Mouse (Mus musculus): ENCODE results near the gene Acoxl. TPM values are rescaled to one million over a fixed set of nuclear protein-coding genes. Genes with fewer than 3 reads are reported as not detected.

Gene Acoxl
- polyA plus RNA-seq, 1 experiment from 2014 or later: not detected

DNA sequence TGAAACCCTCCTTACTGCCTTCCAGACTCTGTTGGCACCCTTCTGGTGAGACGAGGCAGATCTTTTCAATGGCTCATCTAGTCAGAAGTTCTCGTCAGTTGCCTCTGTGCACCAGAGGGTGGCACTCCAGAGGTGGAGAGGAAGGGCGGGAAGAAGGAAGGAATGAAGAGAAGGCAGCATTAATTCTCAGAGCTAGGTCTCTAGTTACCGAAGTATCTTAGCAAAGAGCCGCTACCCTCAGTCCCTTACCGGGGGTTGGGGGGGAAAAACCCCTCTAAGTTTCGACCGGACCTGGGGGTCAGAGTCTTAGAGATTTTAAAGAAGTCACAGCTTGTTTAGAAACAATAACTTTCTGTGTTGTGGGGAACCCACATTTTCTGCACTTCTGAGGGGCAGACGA lies 283.8 kb downstream of the Acoxl start:
- Histone ChIP-seq H3K27me3 (replicated peaks; ENCODE audit: control insufficient read depth, insufficient read depth, low read length) (peaks cover 35% of the 10 kb centered on the region), H3K4me3 (replicated peaks; ENCODE audit: low read length) (peak overlapping the region; percentile 4), H3K9me3 (ENCODE audit: control insufficient read depth, low read length) (no peaks in the 10 kb centered on the region), H3K4me2 (ENCODE audit: low read length) (peak overlapping the region; percentile 30), H3K9ac (replicated peaks; ENCODE audit: low read depth, low read length) (no peak overlapping the region), H3K27ac (ENCODE audit: low read length) (no peak overlapping the region), H3K36me3 (ENCODE audit: control insufficient read depth, insufficient read depth) (no peaks in the 10 kb centered on the region), H3K4me1 (replicated peaks; ENCODE audit: control insufficient read depth, insufficient read depth, low read length) (peaks cover 36% of the 10 kb centered on the region)
- WGBS: 0% methylated on average over 9 of the region's 9 CpGs
- no peak for ATAC-seq

DNA sequence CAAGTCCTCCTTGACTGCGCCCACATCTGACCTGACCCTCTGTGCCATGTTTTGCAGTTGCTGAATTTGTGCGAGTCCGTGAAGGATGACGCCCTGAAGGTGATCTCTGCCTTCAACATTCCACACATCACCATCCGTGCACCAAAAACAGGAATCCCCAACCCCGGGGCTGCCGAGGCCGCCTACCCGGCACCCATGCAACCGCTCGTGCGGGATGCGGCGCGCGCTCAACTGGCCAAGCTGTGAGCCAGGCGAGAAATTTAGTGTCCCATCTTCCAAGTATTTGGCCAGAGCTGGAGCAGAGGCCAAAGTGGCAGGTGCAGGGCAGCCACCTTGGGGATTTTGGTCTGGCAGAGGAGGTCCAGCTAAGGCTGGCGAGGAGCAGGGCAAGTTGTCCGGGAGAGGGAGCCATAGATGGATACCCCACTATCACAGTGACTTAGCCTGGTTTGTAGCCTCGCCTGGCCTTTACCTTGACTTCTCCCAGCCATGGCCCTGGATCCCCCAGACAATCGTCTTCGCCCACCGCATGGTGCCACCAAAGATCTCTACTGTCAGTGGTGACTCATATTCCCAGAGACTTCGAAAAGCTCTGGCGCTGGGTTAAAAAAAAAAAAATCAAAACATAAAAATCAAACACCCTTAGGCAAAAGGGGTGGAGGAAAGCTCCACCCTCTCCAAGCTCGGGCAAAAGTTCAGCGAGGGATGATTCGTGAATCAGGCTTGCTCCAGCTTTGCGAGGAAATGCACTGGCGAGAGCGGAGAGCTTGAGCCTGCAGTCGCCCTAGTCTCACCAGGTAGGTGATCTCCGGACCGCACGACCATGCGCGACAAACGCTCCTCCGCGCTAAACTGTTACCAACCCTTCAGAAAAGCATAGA lies 284.5 kb downstream of the Acoxl start:
- 2% methylated on average over 40 of the region's 40 CpGs for WGBS
- Histone ChIP-seq H3K4me2 (ENCODE audit: low read length) (peak overlapping the region; percentile 41), H3K9me3 (ENCODE audit: control insufficient read depth, low read length) (no peaks in the 10 kb centered on the region), H3K4me1 (replicated peaks; ENCODE audit: control insufficient read depth, insufficient read depth, low read length) (peaks cover 38% of the 10 kb centered on the region), H3K9ac (replicated peaks; ENCODE audit: low read depth, low read length) (no peak overlapping the region), H3K27me3 (replicated peaks; ENCODE audit: control insufficient read depth, insufficient read depth, low read length) (peaks cover 35% of the 10 kb centered on the region), H3K36me3 (ENCODE audit: control insufficient read depth, insufficient read depth) (no peaks in the 10 kb centered on the region), H3K4me3 (replicated peaks; ENCODE audit: low read length) (peak overlapping the region; percentile 22), H3K27ac (ENCODE audit: low read length) (no peak overlapping the region)
- ATAC-seq: no peak

DNA sequence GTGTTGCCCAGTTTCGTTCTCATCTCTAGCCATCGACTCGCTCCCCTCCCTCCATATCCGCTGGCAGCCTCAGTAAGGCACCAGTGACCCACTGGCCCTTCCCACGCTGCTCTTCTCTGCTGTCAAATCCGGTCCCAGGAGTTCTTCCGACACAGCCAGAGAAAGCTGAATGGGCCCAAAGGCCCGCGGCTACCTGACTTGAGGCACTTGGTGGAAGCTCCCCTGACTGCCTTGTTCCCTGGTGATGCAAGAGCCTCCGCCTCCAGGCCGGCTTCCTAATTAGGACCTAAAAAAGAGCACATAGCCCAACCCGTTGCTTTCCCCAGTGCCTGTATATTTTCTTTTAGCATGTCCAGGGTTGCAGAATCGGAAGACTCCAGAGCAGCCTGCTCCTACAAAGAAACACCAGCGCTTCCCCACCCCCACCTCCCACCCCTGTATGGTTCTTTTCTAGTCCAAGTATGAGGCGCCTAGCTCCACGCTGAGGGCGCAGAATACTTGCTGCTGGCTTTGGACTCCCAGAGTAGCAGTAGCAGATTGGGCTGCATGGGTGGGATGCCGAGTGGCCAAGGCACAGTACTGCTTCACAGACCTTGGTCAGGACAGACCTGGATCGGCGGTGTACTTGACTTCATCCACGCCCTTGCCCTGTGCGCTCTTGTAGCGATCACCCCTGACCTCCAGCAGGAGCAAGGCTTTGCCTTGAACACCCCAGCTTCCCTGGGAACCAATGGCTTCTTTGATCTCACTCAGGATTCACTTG lies 285.4 kb downstream of the Acoxl start:
- Histone ChIP-seq H3K4me1 (replicated peaks; ENCODE audit: control insufficient read depth, insufficient read depth, low read length) (peaks cover 45% of the 10 kb centered on the region), H3K9me3 (ENCODE audit: control insufficient read depth, low read length) (no peaks in the 10 kb centered on the region), H3K27ac (ENCODE audit: low read length) (no peak overlapping the region), H3K4me2 (ENCODE audit: low read length) (peak overlapping the region; percentile 41), H3K4me3 (replicated peaks; ENCODE audit: low read length) (peak overlapping the region; percentile 22), H3K27me3 (replicated peaks; ENCODE audit: control insufficient read depth, insufficient read depth, low read length) (peaks cover 35% of the 10 kb centered on the region), H3K9ac (replicated peaks; ENCODE audit: low read depth, low read length) (no peak overlapping the region), H3K36me3 (ENCODE audit: control insufficient read depth, insufficient read depth) (no peaks in the 10 kb centered on the region)
- WGBS: 3% methylated on average over 23 of the region's 23 CpGs
- ATAC-seq: no peak

DNA sequence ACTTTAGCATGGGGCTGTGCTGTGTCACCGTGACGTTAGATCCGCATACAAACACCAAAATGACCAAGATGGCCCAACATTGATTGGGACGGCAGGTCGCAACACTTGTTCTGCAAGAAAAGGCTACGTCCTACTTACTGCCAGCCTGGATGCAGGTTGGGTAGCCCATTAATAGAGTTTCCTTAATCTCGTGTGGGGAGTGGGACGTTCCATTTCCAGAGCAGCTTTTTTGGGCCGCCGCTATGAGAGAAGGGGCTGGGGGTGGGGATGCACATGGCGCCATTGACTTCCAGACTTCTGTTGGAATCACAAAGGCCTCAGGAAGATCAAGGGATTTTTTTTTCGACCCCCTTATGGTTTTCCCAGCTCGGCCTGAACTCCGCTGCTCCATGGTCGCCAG lies 286.0 kb downstream of the Acoxl start:
- 4% methylated on average over 15 of the region's 15 CpGs for WGBS
- Histone ChIP-seq H3K36me3 (ENCODE audit: control insufficient read depth, insufficient read depth) (no peaks in the 10 kb centered on the region), H3K9me3 (ENCODE audit: control insufficient read depth, low read length) (no peaks in the 10 kb centered on the region), H3K4me2 (ENCODE audit: low read length) (peak overlapping the region; percentile 100), H3K9ac (replicated peaks; ENCODE audit: low read depth, low read length) (no peak overlapping the region), H3K4me1 (replicated peaks; ENCODE audit: control insufficient read depth, insufficient read depth, low read length) (peaks cover 45% of the 10 kb centered on the region), H3K27ac (ENCODE audit: low read length) (no peak overlapping the region), H3K4me3 (replicated peaks; ENCODE audit: low read length) (peak overlapping the region; percentile 73), H3K27me3 (replicated peaks; ENCODE audit: control insufficient read depth, insufficient read depth, low read length) (peaks cover 35% of the 10 kb centered on the region)
- ATAC-seq: no peak

DNA sequence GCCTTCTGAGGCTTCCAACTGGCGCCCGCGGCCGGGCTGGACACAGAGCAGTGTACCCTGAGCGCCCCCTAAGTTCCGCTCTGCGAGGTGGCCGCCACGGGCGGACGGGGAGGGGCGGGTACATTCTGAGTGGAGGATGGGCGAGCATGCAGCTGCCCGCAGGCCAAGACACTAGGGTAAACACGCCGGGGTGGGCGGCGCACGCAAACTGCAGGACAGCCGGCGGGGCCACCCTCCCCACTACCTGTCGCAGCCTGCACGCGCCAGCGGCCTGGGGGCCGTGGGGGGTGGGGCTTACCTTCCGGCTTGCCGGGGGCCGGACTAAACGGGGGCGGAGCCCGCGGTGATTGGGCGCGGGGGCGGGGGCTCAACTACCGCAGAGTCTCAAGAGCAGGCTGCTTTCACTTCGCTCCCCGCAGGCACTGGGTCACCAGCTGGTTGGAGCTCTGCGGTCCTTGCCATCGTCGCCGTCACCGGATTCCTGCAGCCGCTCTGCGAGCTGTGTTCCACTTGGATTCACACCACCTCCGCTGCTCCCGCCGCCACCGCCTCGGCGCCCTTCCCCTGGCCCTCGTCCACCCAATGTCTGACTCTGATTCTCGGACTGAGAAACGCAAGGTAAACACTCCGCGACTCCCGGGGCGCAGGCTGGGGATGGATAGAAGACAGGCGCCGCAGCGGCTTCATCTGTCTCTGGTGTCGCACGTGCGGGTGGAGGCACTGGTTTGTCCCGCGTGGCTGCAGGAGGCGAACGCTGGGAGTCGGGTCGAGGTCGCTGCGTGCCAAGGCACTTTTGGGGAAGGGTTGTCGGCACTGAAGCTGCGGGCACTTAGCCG lies 287.2 kb downstream of the Acoxl start, which contains the start of gene Bcl2l11:
Gene Bcl2l11 (plus strand): TSS at position 404 of the 836 bp plus-strand sequence.
- Histone ChIP-seq H3K4me3 (replicated peaks; ENCODE audit: low read length) (peak within 1 kb of the TSS; percentile 73), H3K36me3 (ENCODE audit: control insufficient read depth, insufficient read depth) (no peaks in the 10 kb centered on the region), H3K9me3 (ENCODE audit: control insufficient read depth, low read length) (no peaks in the 10 kb centered on the region), H3K27ac (ENCODE audit: low read length) (no peak within 1 kb of the TSS), H3K4me2 (ENCODE audit: low read length) (peak within 1 kb of the TSS; percentile 100), H3K4me1 (replicated peaks; ENCODE audit: control insufficient read depth, insufficient read depth, low read length) (peaks cover 45% of the 10 kb centered on the region), H3K9ac (replicated peaks; ENCODE audit: low read depth, low read length) (peak within 1 kb of the TSS; percentile 62), H3K27me3 (replicated peaks; ENCODE audit: control insufficient read depth, insufficient read depth, low read length) (peaks cover 34% of the 10 kb centered on the region)
- WGBS: under 1% methylated on average over 75 of the region's 76 CpGs
- peak; percentile 78 for ATAC-seq

DNA sequence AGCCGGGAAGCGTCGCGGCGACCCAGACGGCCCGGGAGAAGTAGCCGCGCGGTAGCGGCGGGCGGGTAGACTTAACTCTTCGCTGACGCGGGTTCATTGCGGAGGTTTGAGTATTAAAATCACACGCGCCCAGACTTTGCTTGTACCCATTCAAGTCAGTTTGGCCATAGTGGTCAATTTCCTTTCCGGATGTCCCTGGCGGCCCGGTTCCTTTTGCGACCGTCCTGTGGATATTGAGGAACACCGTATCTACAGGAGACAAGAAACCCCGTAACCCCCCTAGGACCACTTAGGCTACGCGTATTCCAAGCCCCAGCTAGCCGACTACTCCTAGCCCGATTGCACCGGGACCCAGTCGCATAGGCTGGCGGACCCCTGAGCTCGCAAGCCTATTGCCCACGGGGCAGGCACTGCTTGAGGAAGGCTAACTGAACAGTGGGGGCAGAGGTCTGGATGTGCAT lies 287.9 kb downstream of the Acoxl start:
- ATAC-seq: peak; percentile 1
- H3K9ac ChIP-seq (replicated peaks; ENCODE audit: low read depth, low read length): peak overlapping the region; percentile 62
- H3K4me2 ChIP-seq (ENCODE audit: low read length): peak overlapping the region; percentile 100
- H3K36me3 ChIP-seq (ENCODE audit: control insufficient read depth, insufficient read depth): no peaks in the 10 kb centered on the region
- H3K27me3 ChIP-seq (replicated peaks; ENCODE audit: control insufficient read depth, insufficient read depth, low read length): peaks cover 29% of the 10 kb centered on the region
- peak overlapping the region; percentile 73 for H3K4me3 ChIP-seq (replicated peaks; ENCODE audit: low read length)
- H3K9me3 ChIP-seq (ENCODE audit: control insufficient read depth, low read length): no peaks in the 10 kb centered on the region
- no peak overlapping the region for H3K27ac ChIP-seq (ENCODE audit: low read length)
- under 1% methylated on average over 35 of the region's 35 CpGs for WGBS
- peaks cover 45% of the 10 kb centered on the region for H3K4me1 ChIP-seq (replicated peaks; ENCODE audit: control insufficient read depth, insufficient read depth, low read length)

DNA sequence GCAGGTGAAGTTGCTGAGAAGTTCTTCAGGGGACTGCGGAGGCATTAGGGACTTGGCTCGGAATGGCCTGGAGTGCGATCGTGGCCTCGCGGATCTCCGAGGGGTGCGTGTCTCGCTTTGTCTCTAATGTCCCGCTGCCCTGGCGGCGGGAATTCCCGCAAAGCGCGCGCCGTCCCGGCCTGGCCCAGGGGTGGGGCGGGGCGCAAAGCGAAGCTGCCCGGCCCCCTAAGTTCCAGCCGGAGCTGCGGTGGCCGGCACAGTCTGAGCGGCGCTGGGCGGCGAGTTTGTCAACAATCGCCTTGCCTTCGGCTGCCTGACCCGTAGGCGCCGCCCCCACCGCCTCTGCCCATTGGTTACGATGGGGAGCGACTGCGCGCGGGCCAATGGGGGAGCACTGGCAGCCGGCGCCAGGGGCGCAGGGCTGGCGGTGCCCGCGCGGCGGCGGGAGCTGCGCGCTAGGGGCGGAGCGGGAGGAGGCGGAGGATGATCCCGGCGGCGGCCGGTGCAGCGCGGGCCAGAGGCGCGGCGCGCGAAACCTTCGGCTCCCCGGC lies 288.5 kb downstream of the Acoxl start:
- Histone ChIP-seq H3K4me3 (replicated peaks; ENCODE audit: low read length) (peak overlapping the region; percentile 73), H3K27ac (ENCODE audit: low read length) (peak overlapping the region; percentile 58), H3K4me1 (replicated peaks; ENCODE audit: control insufficient read depth, insufficient read depth, low read length) (peaks cover 45% of the 10 kb centered on the region), H3K4me2 (ENCODE audit: low read length) (peak overlapping the region; percentile 100), H3K27me3 (replicated peaks; ENCODE audit: control insufficient read depth, insufficient read depth, low read length) (peaks cover 26% of the 10 kb centered on the region), H3K9ac (replicated peaks; ENCODE audit: low read depth, low read length) (peak overlapping the region; percentile 62), H3K9me3 (ENCODE audit: control insufficient read depth, low read length) (no peaks in the 10 kb centered on the region), H3K36me3 (ENCODE audit: control insufficient read depth, insufficient read depth) (no peaks in the 10 kb centered on the region)
- ATAC-seq: peak; percentile 94
- WGBS: under 1% methylated on average over 67 of the region's 67 CpGs

DNA sequence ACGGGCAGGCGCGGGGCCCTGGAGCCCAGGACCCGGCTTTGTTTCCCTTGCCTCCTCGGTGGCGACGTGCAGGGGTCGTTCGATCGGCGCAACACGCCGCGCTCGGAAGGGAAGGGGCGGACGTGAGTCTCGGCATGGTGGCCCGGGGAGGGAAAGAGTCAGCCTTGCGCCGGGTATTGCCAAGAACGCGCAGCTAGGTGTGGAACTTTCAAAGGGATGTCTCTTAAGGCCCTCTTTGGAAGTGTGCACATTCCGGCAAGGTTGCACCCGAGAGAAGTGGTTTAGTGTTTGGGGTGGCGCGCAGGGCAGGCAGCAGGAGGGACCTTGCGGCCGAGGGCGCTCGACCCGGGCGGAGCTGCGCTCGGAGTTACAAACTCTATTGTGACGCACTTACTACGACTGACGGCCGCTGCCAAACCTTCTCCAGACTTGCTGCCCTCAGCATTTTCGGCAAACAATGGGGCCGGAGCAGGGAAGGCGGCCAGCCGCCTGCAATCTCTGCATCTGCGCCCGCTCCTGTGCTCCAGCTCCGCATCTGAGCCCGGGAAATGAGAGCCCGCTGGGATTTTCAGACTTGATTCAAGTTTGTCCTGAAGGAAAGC lies 289.1 kb downstream of the Acoxl start:
- H3K4me1 ChIP-seq (replicated peaks; ENCODE audit: control insufficient read depth, insufficient read depth, low read length): peaks cover 42% of the 10 kb centered on the region
- WGBS: 0% methylated on average over 48 of the region's 48 CpGs

More for the DNA sequence above, 289.1 kb downstream of the Acoxl start:
- peaks cover 23% of the 10 kb centered on the region for H3K27me3 ChIP-seq (replicated peaks; ENCODE audit: control insufficient read depth, insufficient read depth, low read length)
- peak overlapping the region; percentile 62 for H3K9ac ChIP-seq (replicated peaks; ENCODE audit: low read depth, low read length)
- no peaks in the 10 kb centered on the region for H3K9me3 ChIP-seq (ENCODE audit: control insufficient read depth, low read length)
- peak overlapping the region; percentile 73 for H3K4me3 ChIP-seq (replicated peaks; ENCODE audit: low read length)
- H3K36me3 ChIP-seq (ENCODE audit: control insufficient read depth, insufficient read depth): no peaks in the 10 kb centered on the region
- ATAC-seq: peak; percentile 32
- peak overlapping the region; percentile 58 for H3K27ac ChIP-seq (ENCODE audit: low read length)
- peak overlapping the region; percentile 100 for H3K4me2 ChIP-seq (ENCODE audit: low read length)

Data from forebrain, embryonic 16.5 days (tissue).